Mouse (Mus musculus) heart, adult 2 months (tissue): ENCODE data around the gene Sbf2. TPM values are rescaled to one million over a fixed set of nuclear protein-coding genes. Genes with fewer than 3 reads are reported as not detected.

Experiments
- DNase-seq, 2 experiments: peaks; one replicate each; pipeline ENCODE4 v3.0.0; 2021
- H3K27ac ChIP-seq: fragments of 200-600 bp; 2 replicates; pipeline ENCODE4 v1.8.1; 2022
- H3K27me3 ChIP-seq: fragments of 200-500 bp; 2 replicates; pipeline ENCODE4 v1.6.1; 2012; ENCODE audit warnings: mild to moderate bottlenecking, low read length, inconsistent platforms, mixed read lengths; ENCODE audit not compliant: control insufficient read depth, insufficient read depth
- H3K36me3 ChIP-seq: fragments of 200-500 bp; 2 replicates; pipeline ENCODE4 v1.6.1; 2012; ENCODE audit warnings: low read length, inconsistent platforms; ENCODE audit not compliant: control insufficient read depth, insufficient read depth
- H3K4me1 ChIP-seq: fragments of 200-500 bp; 2 replicates; pipeline ENCODE4 v1.6.1; 2011; ENCODE audit warnings: low read length; ENCODE audit not compliant: control insufficient read depth, insufficient read depth
- H3K4me3 ChIP-seq: fragments of 200-600 bp; 2 replicates; pipeline ENCODE4 v1.8.1; 2022
- H3K79me2 ChIP-seq: fragments of 200-500 bp; replicated peaks from 2 replicates; pipeline ENCODE4 v1.6.1; 2012; ENCODE audit warnings: mild to moderate bottlenecking, inconsistent platforms, low read length, moderate library complexity, mixed read lengths; ENCODE audit not compliant: control insufficient read depth, insufficient read depth
- H3K9ac ChIP-seq: fragments of 200-500 bp; 2 replicates; pipeline ENCODE4 v1.6.1; 2012; ENCODE audit warnings: low read depth, mild to moderate bottlenecking, control low read depth, inconsistent platforms, low read length, mixed read lengths
- CTCF ChIP-seq: fragments of 200-600 bp; IDR thresholded peaks from 2 replicates; pipeline ENCODE4 v1.8.1; 2022; ENCODE audit warnings: antibody characterized with exemption, mild to moderate bottlenecking, moderate library complexity
- EP300 ChIP-seq: fragments of 200-500 bp; IDR thresholded peaks from 2 replicates; pipeline ENCODE4 v1.6.1; 2011; ENCODE audit warnings: low read depth, low read length, control low read depth; ENCODE audit not compliant: insufficient read depth
- POLR2A ChIP-seq: fragments of 200-500 bp; IDR thresholded peaks from 2 replicates; pipeline ENCODE4 v1.6.1; 2011; ENCODE audit warnings: mild to moderate bottlenecking, low read depth, low read length, control low read depth; ENCODE audit not compliant: insufficient read depth
- WGBS: fragments of 180-500 bp; shearing (Covaris S2); methylation state at CpG from one replicate; pipeline ENCODE4 v1.1.7; 2018; 5-methylcytosine and 5-hydroxymethylcytosine counted together
- intact Hi-C: fragments of 180-260 bp; cut with DNase I; formaldehyde crosslinking; loops from one replicate; pipeline ENCODE4 v1.15.1; 2025
- polyA plus RNA-seq: library from polyadenylated mRNA; depleted of rRNA; stranded (reverse); fragments of >200 nt; gene quantifications from 2 replicates; pipeline ENCODE4 v1.2.3, GENCODE M21; 2012
- total RNA-seq, 2 experiments: library from RNA; stranded (reverse); gene quantifications; 2 replicates each; pipeline ENCODE4 v1.2.3; 2021

The Sbf2 gene
- total and polyA plus RNA-seq, 3 experiments, result 16.1 to 40.4 (median 39.7) TPM

DNA sequence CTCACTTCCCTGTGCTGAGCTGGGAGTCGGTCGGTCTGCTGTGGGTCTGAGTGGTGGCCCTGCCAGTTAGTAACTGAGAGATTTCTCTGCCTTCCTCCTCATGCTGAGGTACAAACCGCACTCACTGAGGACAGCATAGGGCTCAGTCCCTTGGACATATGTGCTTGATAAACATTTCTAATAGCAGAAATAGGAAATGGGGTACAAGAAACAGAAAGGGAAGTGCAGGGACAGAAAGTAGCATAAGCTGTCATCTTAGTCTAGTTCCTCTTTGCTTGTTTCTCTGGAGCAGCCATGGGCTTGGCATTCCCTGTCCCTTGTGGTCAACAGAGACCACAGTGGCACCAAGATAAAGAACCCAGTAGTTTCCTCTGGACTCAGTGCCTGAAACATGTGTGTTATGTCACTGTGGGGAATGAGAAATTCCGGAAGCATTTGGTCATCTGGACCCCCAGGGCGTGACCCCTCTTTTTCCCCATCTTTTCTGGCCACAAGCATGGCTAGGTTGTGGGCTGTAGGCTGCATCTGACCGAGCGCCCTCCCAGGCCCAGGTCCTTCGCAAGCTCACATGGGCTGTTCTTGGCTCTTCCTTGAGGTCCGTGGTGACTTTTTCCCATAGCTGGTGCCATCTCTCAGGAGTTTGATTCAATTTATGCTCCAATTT lies 301.2 kb downstream of the Sbf2 start:
- WGBS, result 89% methylated on average over 9 of the region's 9 CpGs
- no peak for TF ChIP-seq EP300
- no peak for TF ChIP-seq CTCF
- TF ChIP-seq POLR2A, result no peak
- no peaks in the 10 kb centered on the region; the same call in 1 of the 2 replicates for H3K4me1 ChIP-seq
- no peaks in the 10 kb centered on the region for H3K79me2 ChIP-seq
- H3K36me3 ChIP-seq, result no peaks in the 10 kb centered on the region; the same call in 1 of the 2 replicates
- no peak overlapping the region for H3K9ac ChIP-seq
- no peaks in the 10 kb centered on the region for H3K27me3 ChIP-seq
- peak in 1 of 2 experiments; percentile 49 for DNase-seq
- no peak overlapping the region for H3K4me3 ChIP-seq
- no peak overlapping the region for H3K27ac ChIP-seq
- intact Hi-C loops, result no loop called here

DNA sequence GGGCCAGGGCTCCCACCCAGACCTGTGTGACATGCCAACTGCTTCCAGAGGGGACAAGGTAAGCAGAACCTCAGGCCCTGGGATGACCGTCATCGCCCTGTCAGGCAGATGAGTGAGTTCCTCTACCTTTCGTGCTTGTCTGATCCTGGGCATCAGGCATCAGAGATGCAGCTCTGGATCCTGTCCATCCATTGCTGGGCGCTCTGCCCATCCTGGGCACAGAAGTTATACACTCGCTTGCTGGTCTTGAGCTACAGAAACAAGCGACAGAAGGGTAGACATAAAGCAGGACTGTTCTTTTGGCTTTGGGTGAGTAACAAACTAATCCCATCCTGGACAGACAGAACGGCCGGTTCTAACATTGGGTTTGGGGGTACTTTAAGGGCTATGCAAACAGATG lies 305.5 kb downstream of the Sbf2 start:
- Histone ChIP-seq H3K27ac (no peak overlapping the region), H3K4me1 (peaks cover 2% of the 10 kb centered on the region; the same call in 1 of the 2 replicates), H3K79me2 (no peaks in the 10 kb centered on the region), H3K36me3 (no peaks in the 10 kb centered on the region), H3K9ac (no peak overlapping the region), H3K27me3 (no peaks in the 10 kb centered on the region), H3K4me3 (no peak overlapping the region)
- DNase-seq, result no peak
- no peak for TF ChIP-seq EP300
- TF ChIP-seq CTCF, result no peak
- TF ChIP-seq POLR2A, result no peak
- intact Hi-C loops, result no loop called here
- WGBS, result 91% methylated on average over 8 of the region's 8 CpGs

- TF ChIP-seq POLR2A, result no peak
- TF ChIP-seq CTCF, result no peak
- TF ChIP-seq EP300, result no peak
- no peaks in the 10 kb centered on the region for H3K27me3 ChIP-seq
- no peak overlapping the region for H3K27ac ChIP-seq
- no peak overlapping the region for H3K9ac ChIP-seq
- no peak overlapping the region for H3K4me3 ChIP-seq
- peaks cover 2% of the 10 kb centered on the region; the same call in 1 of the 2 replicates for H3K4me1 ChIP-seq
- H3K79me2 ChIP-seq, result no peaks in the 10 kb centered on the region
- 89% methylated on average over 11 of the region's 11 CpGs for whole genome bisulfite sequencing
- DNase-seq, result peak in 1 of 2 experiments; percentile 2
- intact Hi-C loops, result no loop called here
- H3K36me3 ChIP-seq, result no peaks in the 10 kb centered on the region
Observed at GRCm38 (mm10) chr7:110307741-110308140, 307.0 kb downstream of the Sbf2 start.

DNA sequence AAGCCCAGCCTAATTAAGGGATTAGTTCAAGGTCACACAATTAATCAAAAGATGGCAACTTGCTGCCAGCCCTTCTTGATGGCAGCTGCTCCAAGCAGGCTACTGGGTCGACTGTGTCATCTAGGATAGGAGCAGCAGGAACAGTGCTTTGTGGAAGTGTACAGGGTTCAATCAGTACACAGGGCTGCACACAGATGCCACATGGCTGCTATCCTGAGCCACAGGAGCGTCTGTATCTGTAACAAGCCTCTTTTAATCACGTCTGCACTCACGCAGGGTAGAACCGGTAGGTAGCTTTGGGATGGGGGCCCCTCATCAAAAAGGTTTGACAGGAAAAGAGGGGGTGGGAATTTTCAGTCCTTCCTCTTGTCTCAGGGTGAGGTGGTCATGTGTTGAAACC lies 308.4 kb downstream of the Sbf2 start:
- no peak overlapping the region for H3K9ac ChIP-seq
- no peaks in the 10 kb centered on the region for H3K36me3 ChIP-seq
- peaks cover 2% of the 10 kb centered on the region; the same call in 1 of the 2 replicates for H3K4me1 ChIP-seq
- 80% methylated on average over 5 of the region's 5 CpGs for WGBS
- no peak overlapping the region for H3K27ac ChIP-seq
- no peaks in the 10 kb centered on the region for H3K79me2 ChIP-seq
- no peak for DNase-seq
- intact Hi-C loops, result no loop called here
- TF ChIP-seq CTCF (no peak), EP300 (no peak), POLR2A (no peak)
- H3K27me3 ChIP-seq, result no peaks in the 10 kb centered on the region
- H3K4me3 ChIP-seq, result no peak overlapping the region

GRCm38 (mm10) chr7:110305486-110305885 lies 309.2 kb downstream of the Sbf2 start:
- H3K36me3 ChIP-seq, result no peaks in the 10 kb centered on the region
- intact Hi-C loops, result no loop called here
- H3K4me3 ChIP-seq, result no peak overlapping the region
- H3K9ac ChIP-seq, result no peak overlapping the region
- H3K27me3 ChIP-seq, result no peaks in the 10 kb centered on the region
- no peak for TF ChIP-seq EP300
- no peak for TF ChIP-seq POLR2A
- no peak for TF ChIP-seq CTCF
- H3K4me1 ChIP-seq, result peaks cover 2% of the 10 kb centered on the region; the same call in 1 of the 2 replicates
- no peak for DNase-seq
- H3K27ac ChIP-seq, result no peak overlapping the region
- 72% methylated on average over 4 of the region's 4 CpGs for WGBS
- no peaks in the 10 kb centered on the region for H3K79me2 ChIP-seq

DNA sequence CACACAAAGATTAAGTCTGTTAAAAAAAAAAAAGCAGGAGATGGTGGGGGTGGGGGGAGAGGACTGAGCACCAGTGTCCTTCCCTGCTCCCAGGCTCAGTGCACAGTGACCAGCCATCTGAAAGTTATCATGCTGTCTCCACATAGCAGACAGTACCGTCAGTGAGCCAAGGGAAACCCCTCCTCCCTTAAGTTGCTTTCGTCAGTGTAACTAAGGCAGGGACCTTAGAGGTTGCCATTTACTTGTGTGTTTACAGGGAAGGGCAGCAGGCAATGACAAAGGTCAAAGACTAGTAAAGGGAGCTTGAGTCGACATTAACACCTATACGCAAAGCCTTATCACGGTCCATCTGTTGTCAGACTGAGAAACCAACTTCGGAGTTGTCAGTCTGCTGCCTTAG lies 311.8 kb downstream of the Sbf2 start:
- no peaks in the 10 kb centered on the region for H3K27me3 ChIP-seq
- no peak overlapping the region for H3K4me3 ChIP-seq
- no peak overlapping the region for H3K27ac ChIP-seq
- 77% methylated on average over 6 of the region's 6 CpGs for WGBS
- intact Hi-C loops, result no loop called here
- no peak for TF ChIP-seq EP300
- TF ChIP-seq POLR2A, result no peak
- TF ChIP-seq CTCF, result no peak
- peaks cover 5% of the 10 kb centered on the region; the same call in 1 of the 2 replicates for H3K4me1 ChIP-seq
- H3K9ac ChIP-seq, result no peak overlapping the region
- DNase-seq, result no peak
- H3K79me2 ChIP-seq, result no peaks in the 10 kb centered on the region
- H3K36me3 ChIP-seq, result no peaks in the 10 kb centered on the region
